Mouse (Mus musculus) cerebellum, adult 11-12 months (tissue): Measurements from ENCODE around the gene Jagn1.

Source experiments
- DNase-seq: peaks from one replicate; pipeline ENCODE4 v3.0.0; 2022

Jagn1 gene

DNA sequence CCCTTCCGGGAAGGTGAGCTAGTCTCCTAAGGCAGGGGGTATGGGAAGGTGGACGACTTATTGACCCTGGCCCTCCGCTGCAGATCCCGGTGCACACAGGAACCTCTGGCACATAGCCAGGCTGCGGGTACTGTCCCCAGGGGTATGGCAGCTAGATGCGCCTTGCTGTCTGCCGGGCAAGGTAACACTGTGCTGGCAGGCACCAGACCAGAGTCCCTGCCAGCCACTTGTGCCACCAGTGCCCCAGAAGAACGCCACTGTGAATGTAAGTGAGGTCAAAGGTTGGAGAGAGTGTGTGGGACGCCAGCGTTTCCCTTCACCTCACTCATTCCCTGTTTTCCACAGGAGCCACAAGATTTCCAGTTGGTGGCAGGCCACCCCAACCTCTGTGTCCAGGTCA lies 36.5 kb downstream of the Jagn1 start:
- DNase-seq, result peak; percentile 23

DNA sequence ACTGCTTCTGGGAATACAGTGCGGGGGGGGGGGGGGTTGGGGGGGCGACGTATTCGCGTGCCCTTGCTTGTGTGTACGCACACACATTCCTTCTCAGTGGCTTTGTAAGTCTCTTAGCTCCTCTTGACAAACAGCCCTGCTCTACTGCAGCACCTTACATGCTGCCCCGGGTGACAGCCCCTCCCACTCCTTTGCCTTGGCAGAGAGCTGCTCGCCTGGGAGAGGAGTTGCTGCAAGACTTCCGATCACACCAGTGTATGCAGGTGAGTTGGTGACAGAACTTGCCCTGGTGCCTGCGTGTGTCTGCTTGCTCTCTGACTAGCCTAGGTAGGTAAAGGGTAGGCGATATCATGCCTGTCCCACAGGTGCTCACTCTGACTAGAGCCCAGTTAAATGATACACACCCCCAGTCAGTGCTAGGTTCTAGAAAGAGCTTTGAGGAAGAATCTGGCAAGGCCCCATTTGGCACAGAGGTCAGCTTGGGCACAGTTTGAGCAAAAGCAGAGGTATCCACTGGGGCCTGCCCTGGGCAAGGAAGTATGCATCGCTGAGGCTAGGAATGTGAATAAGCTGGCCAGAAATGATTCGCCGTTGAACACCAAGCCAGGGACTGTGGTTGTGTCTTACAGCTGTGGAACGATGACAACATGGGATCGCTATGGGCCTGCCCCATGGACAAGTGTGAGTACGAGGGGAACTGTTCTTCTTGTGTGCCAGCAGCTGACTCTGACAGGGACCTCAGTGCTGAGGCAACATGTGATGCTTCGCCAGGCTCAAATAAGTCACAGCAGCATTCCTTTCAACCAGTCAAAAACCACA lies 38.4 kb downstream of the Jagn1 start:
- no peak for DNase-seq

- DNase-seq, result peak; percentile 70
These were observed 40.2 kb downstream of the Jagn1 start for GRCm38 (mm10) chr6:113482477-113483099.

GRCm38 (mm10) chr6:113483100-113483615 lies 40.8 kb downstream of the Jagn1 start, which contains the start of gene Creld1:
Creld1 (plus strand) TSS chr6:113483297.
- DNase-seq, result peak; percentile 97

DNA sequence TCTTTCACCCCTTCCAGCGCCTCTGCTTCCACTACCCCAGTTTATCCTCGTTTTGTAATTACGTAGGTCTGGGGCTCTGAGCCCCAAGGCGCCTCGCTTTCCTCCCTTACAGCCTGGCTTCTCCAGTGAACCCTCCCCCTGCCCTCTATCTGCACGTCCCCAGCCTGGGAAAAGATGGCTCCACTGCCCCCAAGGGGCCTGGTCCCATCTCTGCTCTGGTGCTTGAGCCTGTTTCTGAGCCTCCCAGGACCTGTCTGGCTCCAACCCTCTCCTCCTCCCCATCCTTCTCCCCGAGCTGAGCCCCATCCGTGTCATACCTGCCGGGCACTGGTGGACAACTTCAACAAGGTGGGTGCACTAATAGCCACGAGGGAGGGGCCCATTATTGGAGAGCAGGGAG lies 41.4 kb downstream of the Jagn1 start:
- DNase-seq, result peak; percentile 72

DNA sequence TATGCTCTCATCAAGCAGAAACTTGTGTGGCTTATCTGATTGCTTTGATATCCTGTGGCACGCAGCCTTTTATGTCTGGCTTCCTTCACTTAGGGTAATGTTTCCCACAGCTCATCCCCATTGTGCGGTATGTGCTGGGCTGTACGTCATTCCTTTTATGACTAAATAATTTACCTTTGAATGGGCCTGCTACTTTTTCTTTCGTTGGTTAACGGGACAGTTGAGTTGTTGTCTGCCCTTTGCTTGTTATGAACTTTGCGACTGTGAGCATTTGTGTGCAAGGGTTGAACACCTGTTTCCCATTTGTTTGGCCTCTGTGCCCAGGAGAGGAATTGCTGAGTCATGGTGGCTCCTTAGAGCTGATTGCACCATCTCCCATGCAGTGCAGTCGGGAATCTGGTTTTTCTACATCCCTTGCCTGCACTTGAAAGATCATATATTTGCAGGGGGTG lies 44.8 kb downstream of the Jagn1 start:
- no peak for DNase-seq

GRCm38 (mm10) chr6:113489410-113489809 lies 47.0 kb downstream of the Jagn1 start:
- DNase-seq, result peak; percentile 51

DNA sequence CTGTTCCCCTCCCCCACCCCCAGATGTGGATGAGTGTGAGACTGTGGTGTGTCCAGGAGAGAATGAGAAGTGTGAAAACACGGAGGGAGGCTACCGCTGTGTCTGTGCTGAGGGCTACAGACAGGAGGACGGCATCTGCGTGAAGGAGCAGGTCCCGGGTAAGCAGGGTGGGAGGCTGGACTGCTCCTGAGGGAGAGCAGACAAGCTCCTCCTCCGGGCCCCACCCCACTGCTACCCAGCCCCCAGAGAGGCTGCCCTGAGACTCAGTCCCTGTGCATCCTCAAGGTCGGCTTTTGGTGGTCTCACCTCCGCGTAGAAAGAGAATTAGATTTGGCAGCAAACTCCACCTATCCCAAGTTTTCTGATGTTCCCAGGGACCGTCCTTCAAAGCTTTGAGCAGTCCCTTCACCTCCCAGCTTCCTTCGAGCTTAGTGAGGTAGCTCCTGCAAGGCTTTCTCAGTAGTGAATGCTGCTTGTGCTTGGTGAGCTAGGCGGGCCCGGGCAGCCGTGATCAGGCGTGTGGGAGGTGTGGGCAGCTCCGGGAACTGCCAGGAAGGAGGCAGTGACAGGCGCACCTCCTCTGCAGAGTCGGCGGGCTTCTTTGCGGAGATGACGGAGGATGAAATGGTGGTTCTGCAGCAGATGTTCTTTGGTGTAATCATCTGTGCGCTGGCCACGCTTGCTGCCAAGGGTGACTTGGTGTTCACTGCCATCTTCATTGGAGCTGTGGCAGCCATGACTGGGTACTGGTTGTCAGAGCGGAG lies 49.9 kb downstream of the Jagn1 start:
- DNase-seq, result peak; percentile 25

DNA sequence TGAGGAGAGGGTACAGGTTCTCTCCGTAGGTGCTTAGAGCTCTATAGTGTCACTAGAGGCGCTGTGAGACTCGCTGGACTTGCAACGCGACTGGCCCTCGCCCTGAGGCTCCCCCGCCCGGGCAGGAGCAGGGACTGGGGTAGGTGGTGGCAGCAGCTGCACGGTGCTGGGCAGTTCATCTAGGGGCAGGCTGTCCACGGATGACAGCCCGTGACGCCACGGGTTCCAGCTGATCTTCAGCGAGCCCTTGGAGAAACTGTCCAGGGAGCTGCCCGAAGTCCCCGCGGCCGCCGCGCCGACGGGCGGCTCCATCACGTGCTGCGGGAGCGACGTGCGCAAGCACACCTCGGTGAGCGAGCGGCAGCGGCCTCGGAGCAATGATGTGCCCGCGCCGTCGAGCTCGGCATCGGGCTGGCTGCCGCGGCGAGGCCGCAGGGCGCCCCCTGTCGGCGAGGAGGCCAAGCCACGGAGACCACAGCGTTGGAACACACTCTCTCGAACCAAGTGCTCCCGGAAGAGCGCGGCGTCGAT lies 52.0 kb downstream of the Jagn1 start:
- peak; percentile 56 for DNase-seq

DNA sequence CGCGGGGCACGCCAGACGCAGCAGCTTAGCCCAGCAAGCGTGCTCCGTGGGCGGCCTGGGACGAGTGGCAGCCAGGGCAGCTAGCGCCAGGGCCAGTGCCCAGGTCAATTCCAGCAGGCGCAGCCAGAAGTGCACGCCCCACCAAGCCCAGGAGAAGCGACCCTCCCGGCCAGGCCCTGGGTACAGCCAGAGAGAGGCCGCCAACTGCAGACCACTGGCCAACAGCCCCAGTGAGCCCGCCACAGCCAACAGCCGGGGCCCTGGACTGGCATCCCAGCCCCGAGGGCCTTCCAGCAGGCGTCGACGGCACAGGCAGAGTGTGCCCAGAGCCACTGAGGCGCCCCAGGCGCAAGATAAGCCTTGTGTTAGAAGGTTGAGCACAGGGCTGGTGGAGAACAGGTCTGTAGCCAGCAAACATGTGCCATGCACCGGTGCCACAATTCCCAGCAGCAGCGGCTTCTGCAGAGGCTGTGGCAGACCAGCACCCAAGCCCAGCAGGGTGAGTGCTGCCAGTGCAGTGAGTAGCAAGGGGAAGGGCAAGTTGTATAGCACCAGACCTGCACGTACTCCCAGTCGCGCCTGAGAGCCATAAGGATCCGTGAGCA lies 52.8 kb downstream of the Jagn1 start:
- no peak for DNase-seq
